Mouse (Mus musculus): ENCODE data around the gene Pklr.

GRCm38 (mm10) chr3:89156951-89157350, 21.0 kb downstream of the Pklr start:
- TF ChIP-seq CTCF (IDR thresholded peaks at IDR 0.05; ENCODE audit: low read depth) (no peak), EP300 (IDR thresholded peaks at IDR 0.05; ENCODE audit: low read depth) (no peak)
